Mouse (Mus musculus) megakaryocyte-erythroid progenitor cell, adult 5-6 weeks (primary cell): ENCODE results near the gene Tnn. TPM values are rescaled to one million over a fixed set of nuclear protein-coding genes. Genes with fewer than 3 reads are reported as not detected.

Experiments
- ATAC-seq: replicated peaks from 2 replicates; pipeline ENCODE4 v1.8.0; 2016; ENCODE audit warnings: mild to moderate bottlenecking, inconsistent platforms; ENCODE audit not compliant: severe bottlenecking, poor library complexity, low FRiP score, low TSS enrichment
- total RNA-seq, 2 experiments: library from RNA; stranded (forward) in 1 of 2; stranded (reverse) in 1 of 2; fragments of 200-1000, 215-1000 nt in 1 of 2; fragments of >200 nt in 1 of 2; fragmentation: Nextera tagmentation in 1 of 2; gene quantifications; 2 replicates each; pipeline ENCODE4 v1.2.3; 2014 to 2017

Gene Tnn
- total RNA-seq, 2 experiments from 2014 or later = not detected

DNA sequence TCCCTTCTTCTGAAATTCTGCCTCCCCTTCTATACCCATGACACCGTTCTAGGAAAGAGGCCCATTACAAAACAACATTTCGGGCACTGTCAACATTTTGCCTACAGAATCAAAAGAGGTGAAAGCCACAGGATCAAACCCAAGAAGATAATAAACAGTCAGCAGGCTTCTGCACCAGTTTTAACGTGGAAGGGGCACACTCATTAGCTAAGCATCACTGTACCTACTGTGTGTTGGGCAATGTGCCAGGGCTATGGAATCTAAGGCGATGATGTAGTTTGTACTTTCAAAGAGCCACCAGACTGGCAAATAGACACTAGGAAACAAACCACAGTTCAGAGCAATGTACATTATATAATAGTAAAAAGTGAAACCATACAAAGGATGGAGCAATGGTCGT, 107.4 kb downstream of the Tnn start:
- no peak for ATAC-seq

DNA sequence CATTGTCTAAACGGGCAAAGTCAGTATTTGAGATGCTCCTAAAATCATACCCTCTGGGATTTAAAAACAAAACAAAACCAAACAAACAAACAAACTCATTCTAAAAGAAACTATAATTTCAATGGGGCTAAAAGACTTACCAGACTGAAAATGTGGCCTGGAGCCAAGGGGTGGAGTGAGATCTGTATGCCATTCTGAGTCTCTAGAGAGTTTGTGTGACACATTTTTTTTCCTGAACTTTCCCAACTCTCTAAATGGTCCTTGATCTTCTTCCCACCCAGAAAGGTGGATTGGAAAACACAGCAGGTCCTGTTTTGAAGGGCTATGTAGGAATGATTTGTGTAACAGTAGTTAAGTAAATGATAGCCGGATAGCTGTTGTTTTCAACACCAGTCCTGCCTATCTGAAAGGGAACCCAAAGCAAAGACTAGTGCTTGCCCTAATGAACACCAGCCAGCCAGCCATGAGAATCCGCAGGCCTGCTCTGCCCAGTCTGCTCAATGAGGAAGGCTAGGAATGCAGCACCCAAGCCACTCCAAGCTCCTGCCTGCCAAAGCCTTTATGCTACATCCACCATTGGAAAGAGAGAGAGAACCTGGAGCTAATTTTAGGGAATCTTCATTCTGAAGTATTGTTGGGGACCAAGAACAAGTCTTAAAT, 108.2 kb downstream of the Tnn start:
- ATAC-seq = peak; percentile 25; the same call in 1 of the 2 replicates

DNA sequence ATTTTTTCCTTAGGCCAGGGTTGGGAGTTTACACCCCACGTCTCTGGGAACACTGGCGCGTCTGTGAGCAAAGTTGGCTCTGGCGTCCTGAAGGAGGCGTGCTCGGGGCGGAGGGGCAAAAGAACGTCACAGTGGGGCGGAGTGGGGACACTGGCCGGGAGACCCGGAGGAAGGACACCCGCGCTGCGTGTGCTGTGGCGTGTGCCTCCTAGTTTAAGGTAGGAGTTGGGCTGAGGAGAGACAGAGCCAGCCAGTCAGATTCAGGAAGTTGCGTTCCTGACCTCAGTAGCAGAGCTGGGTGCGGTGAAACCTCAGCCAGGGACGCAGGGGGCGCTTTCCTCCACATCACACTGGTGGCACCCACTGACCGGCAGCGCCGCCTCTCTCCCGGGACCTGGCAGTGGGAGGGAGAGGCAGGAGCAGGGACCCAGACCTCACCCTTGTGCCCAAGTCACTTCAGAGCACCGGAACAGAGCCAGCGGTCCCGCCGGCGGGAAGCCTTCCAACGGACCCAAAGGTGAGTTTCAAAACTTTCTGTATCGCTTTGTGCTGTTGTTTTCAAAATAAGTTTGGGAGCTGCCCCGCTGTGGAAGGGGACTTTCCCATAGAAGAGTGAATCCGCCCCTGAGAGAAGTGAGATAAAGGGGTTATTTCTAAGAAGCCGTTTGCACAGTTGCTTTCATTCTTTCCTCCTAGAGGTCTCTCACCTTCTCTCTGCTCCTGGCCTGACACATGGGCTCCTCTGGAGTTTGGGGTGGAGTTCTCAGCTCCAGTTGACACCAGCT, 109.0 kb downstream of the Tnn start, which contains the start of gene 4930523C07Rik:
Gene 4930523C07Rik (plus strand): TSS at position 146 of the 785 bp plus-strand sequence.
- ATAC-seq = peak; percentile 85

DNA sequence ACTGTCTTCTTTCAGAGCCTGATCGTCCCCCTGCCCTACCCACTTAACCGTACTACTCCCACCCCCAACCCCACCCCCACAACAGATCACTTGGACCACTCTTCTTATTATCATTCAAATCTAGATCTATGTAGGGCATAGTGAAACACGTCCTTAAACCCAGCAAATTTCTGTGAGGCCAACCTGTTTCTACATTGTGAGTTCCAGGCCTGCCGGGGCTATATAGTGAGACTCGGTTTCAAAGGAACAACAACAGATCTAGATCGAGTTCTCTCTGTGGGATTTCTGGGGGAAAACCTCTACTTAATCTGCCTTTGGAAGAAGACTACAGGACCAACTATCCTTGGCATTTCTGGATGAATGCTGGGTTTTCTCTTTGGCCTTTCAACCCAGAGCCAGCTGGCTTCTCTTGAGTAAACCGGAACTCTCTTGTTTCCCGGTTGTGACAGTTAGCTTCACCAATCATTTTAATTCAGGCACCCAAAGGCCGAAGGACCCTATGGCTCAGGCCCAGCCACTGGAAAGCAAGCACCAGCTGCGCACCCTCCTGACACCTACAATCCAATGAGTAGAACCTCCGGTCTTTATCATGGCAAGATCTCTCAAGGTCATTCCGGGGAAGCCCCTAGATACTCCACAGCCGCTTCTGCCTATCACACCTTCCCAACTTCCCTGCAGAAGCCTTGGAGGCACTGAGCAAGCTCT, 110.0 kb downstream of the Tnn start:
- ATAC-seq = no peak

DNA sequence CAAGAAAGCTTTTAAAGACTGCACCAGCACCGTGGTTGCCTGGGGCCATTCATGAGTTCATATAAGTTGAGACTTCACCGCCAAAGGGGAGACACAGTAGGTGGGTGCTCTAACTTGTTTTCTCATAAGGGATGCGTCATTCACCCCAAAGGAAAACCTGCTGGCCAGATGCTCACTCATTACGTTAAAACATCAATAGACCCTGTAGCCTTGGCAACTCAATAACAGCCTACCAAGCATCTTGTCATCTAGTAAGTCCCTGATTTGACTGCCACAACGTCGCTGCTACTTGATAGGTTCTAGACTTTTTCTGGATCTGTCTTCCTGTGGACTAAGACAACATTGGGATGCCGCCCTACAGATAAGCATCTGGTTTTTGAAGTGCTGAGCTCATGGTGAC, 111.0 kb downstream of the Tnn start:
- no peak for ATAC-seq

DNA sequence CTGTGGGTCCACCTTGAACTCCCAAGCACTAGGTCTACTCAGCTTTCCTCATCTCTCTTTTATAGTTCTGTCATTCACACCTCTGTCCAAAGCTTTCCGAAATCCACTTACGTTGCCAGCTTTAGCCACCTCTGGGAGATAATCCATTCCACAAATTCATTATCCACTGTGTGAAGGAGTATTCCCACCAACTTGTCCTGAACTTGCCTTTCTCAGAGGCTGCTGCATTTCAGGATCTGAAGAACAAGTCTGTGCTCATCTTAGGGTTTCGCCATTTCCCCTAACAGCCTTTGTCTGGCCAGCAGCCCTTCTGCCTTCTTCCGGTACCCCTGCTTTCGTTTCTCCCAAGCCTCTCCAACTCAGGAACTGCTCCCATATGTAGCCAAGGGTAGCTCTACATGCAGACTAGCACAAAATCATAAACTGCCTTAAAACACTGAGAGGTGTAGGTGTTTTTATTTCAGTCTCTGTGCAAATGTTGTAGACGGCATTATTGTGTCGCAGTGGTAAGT, 112.1 kb downstream of the Tnn start:
- no peak for ATAC-seq

DNA sequence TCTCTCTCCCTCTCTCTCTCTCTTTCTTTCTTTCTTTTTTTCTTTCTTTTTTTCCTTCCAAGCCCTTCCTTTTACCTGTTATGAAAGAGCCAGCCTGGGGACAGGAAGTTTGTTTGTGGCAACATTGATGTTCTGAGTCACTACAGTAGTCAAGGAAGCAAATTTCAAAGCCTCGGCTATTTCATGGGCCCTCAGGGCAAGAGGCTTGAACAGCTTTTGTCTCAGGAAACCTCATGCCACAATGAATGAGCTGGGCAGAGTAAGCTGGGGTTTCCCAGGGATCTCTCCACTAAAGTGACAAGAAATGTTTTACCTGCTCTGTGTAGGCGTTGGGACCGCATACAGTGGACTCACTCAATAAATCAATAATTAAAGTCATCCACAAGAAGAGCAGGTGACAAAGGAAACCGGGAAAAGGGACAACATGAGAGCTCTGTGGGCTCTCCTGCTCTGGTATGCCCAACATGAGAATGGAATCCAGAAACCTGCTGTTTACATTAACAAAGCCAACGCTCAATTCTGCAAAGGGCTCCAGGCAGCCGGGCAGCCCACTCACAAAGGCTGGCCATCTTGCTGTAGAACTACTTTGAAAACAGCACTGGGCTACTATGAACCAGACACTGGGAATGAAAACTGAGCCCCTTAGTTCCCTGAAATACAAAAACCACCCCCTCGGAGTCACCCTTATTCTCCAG, 113.3 kb downstream of the Tnn start:
- no peak for ATAC-seq

DNA sequence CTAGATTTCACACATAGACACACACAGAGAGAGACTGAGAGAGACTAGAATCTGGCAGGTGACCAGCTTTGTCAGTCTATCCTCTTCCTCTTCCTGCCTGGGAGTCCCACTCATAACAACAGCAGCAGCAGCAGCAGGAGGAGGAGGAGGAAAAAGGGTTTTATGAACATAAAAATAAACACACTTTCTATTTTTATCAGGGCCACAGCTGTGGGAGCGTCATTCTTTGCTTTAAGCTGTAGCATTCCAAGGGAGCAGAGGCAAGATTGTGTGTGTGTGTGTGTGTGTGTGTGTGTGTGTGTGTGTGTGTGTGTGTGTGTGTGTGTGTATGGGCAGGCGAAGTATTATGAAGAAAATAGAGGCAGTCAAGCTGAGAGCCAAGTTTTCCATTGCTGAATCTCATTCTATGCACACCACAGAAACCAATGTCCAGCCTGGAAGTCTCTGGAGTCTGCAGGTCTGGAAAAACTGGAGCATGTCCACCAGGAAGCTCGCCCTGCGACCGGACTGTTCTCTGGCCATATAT, 116.3 kb downstream of the Tnn start:
- ATAC-seq = 0 out of 2 replicates have a peak, but pooled peaks have one; percentile 17

DNA sequence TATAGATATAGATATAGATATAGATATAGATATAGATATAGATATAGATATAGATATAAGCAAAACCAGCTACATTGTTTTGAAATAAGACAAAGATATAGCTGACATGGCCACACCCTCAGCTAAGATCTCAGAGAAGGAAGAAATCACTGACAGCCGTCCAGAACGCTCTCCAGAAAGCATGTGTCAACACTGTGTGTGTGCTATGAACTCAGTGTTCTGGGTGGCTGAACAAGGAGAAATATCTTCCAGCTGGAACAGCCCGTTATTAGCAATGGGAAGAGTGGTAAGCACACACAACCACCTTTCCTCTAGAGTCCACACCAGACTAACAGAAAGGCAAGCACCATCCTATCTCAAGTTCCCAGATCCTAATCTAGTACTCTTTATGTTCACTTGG, 117.8 kb downstream of the Tnn start:
- ATAC-seq = no peak

Other genes with a start within 250 kb of the Tnn start
- 14.5 and 28.5 TPM in 2 replicates for gene 4930523C07Rik, start 109.2 kb downstream of the Tnn start, total RNA-seq (2014; fragmentation: Nextera tagmentation)
- 21.3 and 27.3 TPM in 2 replicates for gene 4930523C07Rik, start 109.2 kb downstream of the Tnn start, total RNA-seq (2017)
- 103 and 153 TPM in 2 replicates for gene Mrps14, start 41.6 kb upstream of the Tnn start, total RNA-seq (2014; fragmentation: Nextera tagmentation)
- 113 and 118 TPM in 2 replicates for gene Mrps14, start 41.6 kb upstream of the Tnn start, total RNA-seq (2017)
- gene Cacybp, start 59.3 kb upstream of the Tnn start, total RNA-seq (2014; fragmentation: Nextera tagmentation) = 190 and 235 TPM in 2 replicates
- gene Cacybp, start 59.3 kb upstream of the Tnn start, total RNA-seq (2017) = 361 and 387 TPM in 2 replicates